Mouse (Mus musculus) Muller cell, postnatal 12 days (primary cell): ENCODE measurements at regions not wholly inside any gene's neighbourhood (a gene's known extent, or its start where the extent isn't known, plus 50 kb on each side); places are given as distances from the start of the nearest gene placed in this dataset.
"Not testable (repeated sequence)": the region's sequence is repeated elsewhere in the genome, so short reads cannot be mapped to it uniquely, and the experiment has no call there.

Experiments
- DNase-seq: peaks from one replicate; pipeline ENCODE4 v3.0.0-alpha.2; 2015; ENCODE audit errors: inconsistent ontology term

DNA sequence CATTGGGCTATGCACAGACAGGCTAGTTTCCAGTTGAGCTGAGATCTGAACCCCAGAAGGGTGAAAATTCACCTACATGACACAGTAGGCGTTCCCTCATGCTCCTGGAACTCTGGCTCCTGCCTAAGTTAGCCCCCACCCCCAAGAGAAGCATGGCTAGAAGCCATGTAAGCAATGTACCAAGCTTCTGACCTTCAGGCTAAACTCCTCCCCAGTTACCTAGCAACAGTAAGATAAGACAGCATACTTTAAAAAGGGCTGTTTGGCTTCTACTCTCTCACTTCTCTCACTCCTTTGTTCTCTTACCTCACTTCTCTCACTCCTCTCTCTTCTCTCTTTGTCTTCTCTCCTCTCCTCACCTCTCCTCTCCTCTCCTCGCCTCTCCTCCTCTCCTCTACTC lies 629.7 kb upstream of the Prmt6 start:
- DNase-seq = not testable (repeated sequence)

DNA sequence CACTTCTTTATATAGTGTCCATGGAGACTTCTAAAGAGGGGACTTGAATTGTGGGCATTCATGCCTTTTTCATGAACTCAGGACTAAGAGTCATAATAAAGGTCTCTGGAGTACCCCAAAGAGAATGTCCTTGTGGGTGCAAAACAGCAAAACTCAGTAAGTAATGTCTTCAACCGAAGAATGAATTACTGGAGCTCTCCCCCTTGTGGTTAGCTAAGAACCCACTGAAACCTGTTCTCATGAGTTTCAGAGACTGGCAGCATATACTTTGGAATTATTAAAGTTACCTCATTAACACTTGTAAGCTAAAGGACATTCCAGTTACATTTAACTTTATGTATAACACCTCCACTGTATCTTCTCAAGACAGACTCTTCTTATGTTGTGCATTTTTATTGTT lies 615.2 kb upstream of the Prmt6 start:
- no peak for DNase-seq

DNA sequence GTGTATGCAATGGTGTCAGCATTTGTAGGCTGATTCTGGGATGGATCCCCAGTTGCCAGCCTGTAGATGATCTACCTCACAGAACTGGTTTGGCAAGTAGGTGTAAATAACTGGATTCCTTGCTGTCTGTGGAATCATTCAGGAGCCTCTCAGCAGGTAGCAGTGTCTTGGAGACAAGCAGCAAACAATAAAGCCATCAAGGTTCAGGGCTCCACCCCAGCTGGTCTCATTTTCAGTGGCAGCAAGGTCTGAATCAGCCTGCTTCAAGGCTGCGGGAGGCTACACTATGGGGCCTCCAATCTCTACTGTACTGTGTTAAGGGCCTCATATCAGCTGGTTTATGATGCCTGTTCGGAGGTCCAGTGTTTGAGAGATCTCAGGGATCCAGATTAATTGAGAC lies 596.4 kb upstream of the Prmt6 start:
- DNase-seq = no peak

DNA sequence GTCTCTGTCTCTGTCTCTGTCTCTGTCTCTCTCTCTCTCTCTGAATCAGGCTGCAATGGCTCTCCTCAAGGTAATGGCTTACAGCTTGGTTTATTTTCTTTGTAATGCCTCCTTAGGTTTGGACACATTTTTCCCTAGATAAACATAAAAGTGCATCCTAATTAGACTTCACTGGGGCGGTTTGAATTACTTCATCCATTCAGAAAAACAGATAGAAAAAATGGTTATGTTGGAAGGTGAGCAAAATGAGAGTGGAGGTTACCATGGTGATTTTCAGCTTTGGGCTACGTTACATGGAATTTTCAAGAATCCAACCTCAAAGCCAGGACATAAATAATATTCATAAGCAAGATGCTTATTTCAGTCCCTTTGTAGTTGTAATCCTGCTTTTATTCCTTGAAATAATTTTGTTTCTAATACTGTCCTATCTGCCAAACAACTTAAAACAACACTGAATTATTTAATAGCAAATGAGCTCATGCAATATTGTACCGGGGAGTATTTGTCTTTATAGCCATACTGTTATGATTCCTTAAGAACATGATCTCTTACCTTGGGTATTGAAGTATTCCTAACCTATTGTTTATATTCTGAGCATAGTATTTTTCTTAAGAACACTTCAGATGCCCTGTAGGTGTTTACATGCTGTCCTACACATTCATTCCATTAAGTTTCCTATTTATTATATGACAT lies 570.1 kb upstream of the Prmt6 start:
- DNase-seq = no peak

DNA sequence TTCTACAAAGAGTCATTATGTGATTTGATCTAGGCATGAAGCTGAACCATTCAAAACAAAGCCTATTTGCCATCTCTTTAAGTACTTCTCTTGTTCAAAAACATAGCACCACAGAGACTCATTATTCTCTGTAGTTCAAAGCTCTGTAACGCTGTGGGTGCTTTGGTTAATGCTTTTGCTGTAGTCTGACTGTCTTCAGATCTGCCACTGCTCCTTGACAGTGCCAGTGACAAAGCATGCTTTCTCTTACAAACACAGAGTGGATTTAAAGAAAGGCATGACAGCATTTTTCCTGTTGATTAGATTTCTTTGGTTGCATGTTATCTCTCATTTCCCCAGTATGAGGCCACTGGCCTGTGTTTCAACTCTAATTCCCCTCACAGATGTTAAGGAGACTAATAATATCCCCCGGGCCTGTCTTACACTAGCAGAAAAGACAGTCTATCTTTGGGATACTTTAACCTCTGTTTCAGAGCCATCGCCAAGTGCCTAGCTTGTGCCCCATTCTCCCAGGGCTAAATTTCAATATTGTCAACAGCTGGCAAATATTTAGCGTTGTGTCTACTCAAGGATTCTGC lies 538.3 kb upstream of the Prmt6 start:
- no peak for DNase-seq

DNA sequence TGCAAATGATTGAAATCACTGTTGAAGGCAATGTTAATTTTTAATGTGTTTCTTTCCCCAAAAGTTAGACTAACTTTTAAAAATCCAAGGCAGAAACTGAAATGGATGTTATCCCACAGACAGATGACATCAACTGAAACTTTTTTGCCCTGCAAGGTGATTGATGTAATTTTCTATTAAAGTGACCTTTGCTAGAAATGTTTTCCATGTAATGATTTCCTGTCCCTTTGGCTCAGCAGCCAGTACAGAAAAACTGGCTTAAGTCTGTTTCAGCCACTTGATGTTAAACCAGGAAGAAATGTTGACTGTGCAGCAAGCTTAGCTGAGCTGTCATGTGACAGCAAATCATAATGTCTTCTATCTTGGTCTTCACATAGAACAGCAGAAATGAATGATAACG lies 504.5 kb upstream of the Prmt6 start:
- no peak for DNase-seq

DNA sequence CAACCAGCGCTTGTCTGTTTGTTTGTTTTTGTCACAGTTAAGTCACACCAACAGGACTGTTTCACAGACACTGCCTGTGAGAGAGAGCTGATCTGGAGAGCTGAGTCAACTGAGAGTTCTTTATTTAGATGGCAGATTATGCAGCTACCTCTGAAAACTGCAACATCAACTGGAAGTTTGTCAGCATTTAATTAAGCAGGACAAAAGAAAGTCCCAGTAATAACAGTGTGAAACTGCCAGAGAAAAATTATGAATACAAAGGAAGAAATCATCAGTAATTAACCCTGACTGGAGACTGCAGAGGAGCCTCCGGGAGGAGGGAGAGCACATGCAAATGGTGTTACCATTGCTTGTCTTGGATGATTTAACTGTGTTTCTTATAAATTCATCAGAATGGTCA lies 495.5 kb upstream of the Prmt6 start:
- peak; percentile 78 for DNase-seq

DNA sequence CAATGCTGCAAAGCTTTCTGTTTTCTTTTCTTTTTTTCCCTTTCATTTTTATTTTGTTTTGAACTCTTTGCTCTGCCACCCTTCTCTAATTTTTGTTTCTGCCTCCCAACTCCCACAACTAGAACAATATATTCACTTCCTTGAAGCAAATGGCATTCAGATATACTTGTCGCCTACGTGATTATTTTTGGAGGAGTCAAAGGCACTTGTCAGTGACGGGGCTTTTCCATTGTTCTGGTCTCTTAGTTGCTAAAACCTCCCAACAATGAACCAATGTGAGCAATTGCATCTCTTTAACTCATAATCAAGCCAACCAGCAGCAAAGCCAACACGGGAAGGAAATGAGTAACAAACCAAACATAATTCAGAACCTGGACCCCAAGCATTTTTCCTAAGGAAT lies 449.3 kb upstream of the Prmt6 start:
- DNase-seq = no peak

DNA sequence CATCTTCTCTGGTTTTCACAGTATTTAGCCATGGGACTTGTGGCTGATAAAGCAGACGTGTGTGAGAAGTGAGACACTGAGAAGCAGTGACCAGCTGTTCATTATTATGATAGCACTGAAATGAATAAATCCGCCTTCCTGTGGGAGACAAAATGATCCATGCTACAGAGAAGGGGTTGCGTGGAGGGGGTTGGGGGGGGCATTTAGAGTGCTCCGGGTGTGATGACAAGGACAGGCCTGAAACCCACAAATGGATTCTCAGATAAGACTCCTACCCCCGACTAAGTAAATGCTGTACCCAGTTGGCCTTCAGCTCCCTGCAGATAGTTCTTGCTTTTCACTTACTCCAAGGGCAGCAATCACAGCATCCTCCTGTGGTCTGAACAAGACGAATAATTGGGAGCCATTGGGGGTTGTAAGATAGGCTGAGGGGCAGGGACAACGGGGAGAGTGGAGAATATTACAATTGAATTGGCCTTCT lies 416.8 kb upstream of the Prmt6 start:
- DNase-seq = no peak

DNA sequence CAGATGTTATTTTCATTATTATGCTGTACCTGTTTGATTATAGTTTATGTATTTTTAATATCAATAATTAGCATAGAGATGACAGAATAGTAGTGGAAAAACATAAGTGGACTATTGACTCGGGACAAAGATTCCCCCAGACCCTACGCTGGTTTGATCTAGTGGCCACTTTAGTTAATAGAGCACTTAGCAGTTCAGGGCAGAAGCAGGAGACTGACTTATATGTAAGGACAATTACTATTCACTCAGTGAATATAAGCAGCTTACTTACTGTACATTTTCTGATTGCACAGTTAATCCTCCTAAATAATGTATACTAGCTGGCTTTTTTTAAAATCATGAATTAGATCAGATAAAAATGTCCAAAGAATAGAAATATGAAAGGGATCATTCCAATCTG lies 416.2 kb upstream of the Prmt6 start:
- DNase-seq = no peak

DNA sequence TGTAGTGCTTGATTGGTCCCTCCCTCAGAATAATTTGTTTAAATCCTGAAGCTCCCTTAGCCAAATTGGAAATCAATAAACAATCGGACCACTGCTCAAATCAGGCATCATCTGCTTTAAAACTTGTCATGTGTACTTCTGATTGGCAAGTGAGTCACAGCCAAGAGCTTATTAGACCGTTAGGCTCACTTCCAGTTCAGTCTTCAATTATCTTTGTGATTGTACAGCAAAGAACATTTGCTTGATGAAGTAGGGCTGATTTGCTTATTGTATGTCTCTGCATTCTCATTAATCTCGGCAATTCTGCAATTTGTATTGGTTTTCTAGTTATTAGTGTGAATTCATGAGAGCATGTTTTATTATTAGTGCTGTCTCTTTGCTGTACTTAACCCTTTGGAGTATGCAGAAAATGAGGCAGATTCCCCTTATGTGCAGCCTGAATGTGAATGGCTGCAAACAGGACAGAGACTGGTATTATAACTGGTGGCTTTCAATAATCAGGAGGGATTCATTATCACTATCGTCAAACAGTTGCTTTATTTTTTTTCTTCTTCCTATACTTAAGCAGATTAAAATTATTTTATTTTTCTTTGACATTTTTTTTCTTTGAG lies 406.8 kb upstream of the Prmt6 start:
- no peak for DNase-seq

DNA sequence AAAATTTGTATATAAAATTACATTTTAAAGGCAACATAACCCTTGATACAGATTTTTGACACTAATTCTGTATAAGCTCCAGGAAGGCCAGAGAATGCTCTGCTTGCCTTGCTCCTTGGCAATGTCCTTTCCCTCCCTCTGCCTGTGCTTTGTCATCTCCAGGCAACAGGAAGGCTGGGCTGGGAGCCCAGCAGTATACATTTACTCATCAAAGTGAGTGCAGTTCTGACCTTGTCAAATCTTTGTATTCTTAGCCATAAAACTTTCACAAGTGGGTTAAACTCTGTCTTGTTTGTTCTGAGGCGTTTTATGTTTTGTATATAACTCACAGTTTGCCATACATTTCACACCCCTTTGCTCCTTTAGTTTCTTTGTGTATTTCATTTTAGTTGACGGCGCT lies 375.5 kb upstream of the Prmt6 start:
- DNase-seq = no peak

DNA sequence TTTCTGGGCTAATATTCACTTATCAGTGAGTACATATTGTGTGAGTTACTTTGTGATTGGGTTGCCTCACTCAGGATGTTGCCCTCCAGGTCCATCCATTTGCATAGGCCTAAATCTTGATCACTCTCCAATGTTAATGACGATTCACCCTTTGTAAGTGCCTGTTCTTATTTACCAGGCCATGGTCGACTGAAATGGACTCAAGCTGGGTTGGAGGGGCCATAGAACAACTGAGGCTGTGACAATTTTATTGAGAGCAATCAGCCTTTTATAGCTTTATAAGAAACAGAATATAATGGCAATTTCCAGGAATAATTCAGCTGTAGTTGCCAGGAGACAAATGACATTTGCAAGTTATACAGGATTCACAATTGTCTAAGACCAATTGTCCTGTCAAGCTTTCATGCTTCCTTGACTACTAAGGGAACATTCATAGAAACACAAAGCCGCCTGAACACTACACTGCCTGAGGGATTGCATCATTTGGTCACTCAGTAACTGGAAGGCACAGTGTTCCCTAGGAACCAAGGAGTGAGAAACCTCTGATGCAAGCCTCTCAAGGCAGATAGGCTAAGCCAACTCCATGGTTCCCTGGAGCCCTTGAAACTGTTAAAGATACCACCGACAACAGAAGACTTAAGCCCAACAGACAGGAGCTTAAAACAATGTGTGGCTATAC lies 348.5 kb upstream of the Prmt6 start:
- no peak for DNase-seq

DNA sequence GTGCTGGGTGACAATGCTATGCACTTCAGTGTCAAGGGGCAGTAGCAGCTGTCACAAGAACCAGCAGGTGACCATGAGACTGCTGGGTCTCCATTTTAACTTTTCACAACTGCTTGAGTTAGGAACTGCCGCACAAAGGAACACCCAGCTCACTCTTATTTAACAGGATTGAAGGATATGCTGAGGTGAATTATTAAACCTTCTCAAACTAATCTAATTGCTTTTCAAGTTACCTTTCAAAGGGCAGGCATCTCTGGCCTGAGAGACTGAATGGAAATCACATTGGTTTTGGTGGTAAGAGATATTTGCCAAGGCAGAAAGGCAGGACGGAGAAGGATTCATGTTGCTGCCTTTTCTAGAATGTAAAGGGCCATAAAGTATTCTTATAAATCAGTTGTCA lies 332.0 kb upstream of the Prmt6 start:
- no peak for DNase-seq

DNA sequence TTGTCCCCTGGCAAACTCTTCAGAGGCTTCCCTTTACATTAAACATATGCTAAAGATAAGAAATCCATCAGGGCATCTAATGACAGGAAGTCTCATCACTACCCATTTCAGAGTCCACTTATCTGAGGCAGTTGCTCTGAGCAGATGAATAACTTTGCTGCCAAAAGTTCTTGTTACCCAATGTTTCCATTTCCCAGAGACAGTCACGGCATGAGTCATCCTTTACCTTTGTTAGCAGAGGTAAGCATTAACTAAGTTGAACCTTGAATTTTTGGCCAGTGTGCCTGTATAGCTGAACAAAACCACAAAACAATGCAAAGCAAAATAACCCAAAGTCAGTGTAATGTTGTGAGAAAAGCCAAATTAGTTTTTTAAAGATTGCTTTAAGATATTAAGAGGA lies 328.5 kb upstream of the Prmt6 start:
- DNase-seq = no peak

DNA sequence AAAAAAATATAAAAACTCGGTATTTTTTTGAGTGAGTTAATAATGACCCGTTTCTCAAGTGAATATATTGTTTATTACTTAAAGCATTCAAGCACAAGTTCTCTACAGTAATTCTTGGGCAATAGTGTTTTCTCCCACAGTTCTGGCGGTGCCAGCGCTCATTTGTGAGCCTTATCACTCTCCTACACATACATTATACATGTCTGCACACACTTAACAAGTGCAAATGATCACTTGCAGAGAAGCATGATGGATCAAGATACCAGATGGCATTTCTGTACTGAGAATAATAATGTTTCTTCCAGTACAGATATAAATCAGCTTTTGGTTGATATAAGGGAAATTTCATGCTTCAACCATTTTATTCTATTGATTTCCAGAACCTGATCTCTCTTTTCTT lies 316.4 kb upstream of the Prmt6 start:
- DNase-seq = no peak

DNA sequence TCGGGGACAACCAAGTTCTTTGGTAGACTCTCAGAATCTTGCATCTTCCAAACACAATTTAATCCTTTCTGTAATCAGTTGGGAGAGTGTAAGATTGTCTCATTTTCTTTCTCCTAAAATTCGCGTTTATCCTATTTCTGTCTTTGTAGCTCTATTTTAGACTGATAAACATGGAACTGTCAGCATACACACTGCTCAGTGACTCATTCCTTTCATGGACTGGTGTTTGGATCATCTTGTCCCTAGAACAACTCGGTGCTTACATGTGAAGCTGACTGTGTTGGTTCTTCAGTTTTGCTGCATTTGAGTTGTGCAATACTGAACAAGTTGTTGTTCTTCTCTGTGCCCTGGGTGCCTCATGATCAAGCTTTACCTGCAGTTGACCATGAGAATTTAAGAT lies 296.5 kb upstream of the Prmt6 start:
- DNase-seq = no peak

DNA sequence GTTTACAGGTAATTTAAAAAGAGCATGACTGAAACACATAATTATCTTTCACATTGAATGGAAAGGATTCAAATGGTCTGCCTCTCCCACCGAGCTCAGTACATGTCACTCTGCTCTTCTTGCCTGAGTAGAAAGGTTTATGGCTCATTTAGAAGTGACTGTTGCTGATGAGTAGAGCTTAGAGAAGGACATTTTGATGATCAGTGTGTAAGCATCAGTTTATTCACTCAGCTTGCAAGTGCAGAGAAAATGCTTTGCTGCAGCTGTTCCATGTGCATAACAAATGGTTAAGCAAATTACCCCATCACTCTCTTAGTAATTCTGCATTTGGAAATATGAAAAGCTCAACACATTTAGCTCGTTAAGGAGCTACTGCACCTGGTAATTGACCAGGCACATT lies 287.5 kb upstream of the Prmt6 start:
- DNase-seq = no peak
